Mouse (Mus musculus) MEL (cell line): Measurements from ENCODE around the gene Nrg4. TPM values are rescaled to one million over a fixed set of nuclear protein-coding genes. Genes with fewer than 3 reads are reported as not detected.

ENCODE experiments used
- DNase-seq: peaks from one replicate; pipeline ENCODE4 v3.0.0; 2011; ENCODE audit warnings: low read depth, low spot score
- H3K27ac ChIP-seq: 2 replicates; pipeline ENCODE4 v1.5.1; 2012; ENCODE audit warnings: low read depth, mild to moderate bottlenecking, control low read depth, low read length, moderate library complexity; ENCODE audit not compliant: control insufficient read depth
- H3K27me3 ChIP-seq, 2 experiments: fragments of 150-350 bp in 1 of 2; sonication (generic) in 1 of 2; 2 replicates each; pipeline ENCODE4 v1.6.1; 2012; ENCODE audit warnings: low read length in 2 of 2, mild to moderate bottlenecking in 2 of 2, improper control_type of control experiment in 1 of 2, moderate library complexity in 1 of 2; ENCODE audit not compliant: insufficient read depth in 2 of 2, control insufficient read depth in 1 of 2
- H3K36me3 ChIP-seq, 2 experiments: 2 replicates each; pipeline ENCODE4 v1.6.1; 2012 to 2014; ENCODE audit warnings: low read length in 2 of 2, improper control_type of control experiment in 1 of 2, inconsistent platforms in 1 of 2, mild to moderate bottlenecking in 1 of 2; ENCODE audit not compliant: insufficient read depth in 2 of 2, control insufficient read depth in 1 of 2
- H3K4me1 ChIP-seq, 2 experiments: fragments of 150-350 bp in 1 of 2; sonication (generic) in 1 of 2; 2 replicates each; pipeline ENCODE4 v1.6.1; 2012; ENCODE audit warnings: low read length in 2 of 2, improper control_type of control experiment in 1 of 2, mild to moderate bottlenecking in 1 of 2; ENCODE audit not compliant: insufficient read depth in 2 of 2, control insufficient read depth in 1 of 2
- H3K4me3 ChIP-seq, 2 experiments: fragments of 150-350 bp in 1 of 2; sonication (generic) in 1 of 2; 2 replicates each; pipeline ENCODE4 v1.5.1; 2012; ENCODE audit warnings: low read depth in 2 of 2, low read length in 2 of 2, mild to moderate bottlenecking in 2 of 2, moderate library complexity in 2 of 2, control low read depth in 1 of 2, improper control_type of control experiment in 1 of 2; ENCODE audit not compliant: control insufficient read depth in 1 of 2, insufficient read depth in 1 of 2
- H3K79me2 ChIP-seq: 2 replicates; pipeline ENCODE4 v1.6.1; 2012; ENCODE audit warnings: mild to moderate bottlenecking, low read length, moderate library complexity; ENCODE audit not compliant: control insufficient read depth, poor library complexity, insufficient read depth
- H3K9ac ChIP-seq: 2 replicates; pipeline ENCODE4 v1.6.1; 2012; ENCODE audit warnings: low read depth, mild to moderate bottlenecking, control low read depth, low read length, moderate library complexity; ENCODE audit not compliant: control insufficient read depth, poor library complexity, severe bottlenecking
- H3K9me3 ChIP-seq: fragments of 150-350 bp; sonication (generic); replicated peaks from 2 replicates; pipeline ENCODE4 v1.6.1; 2012; ENCODE audit warnings: mild to moderate bottlenecking, low read length, improper control_type of control experiment, moderate library complexity; ENCODE audit not compliant: insufficient read depth
- BHLHE40 ChIP-seq: IDR thresholded peaks from 2 replicates; pipeline ENCODE4 v1.6.1; 2012; ENCODE audit warnings: low read depth, mild to moderate bottlenecking, inconsistent platforms, low read length, improper control_type of control experiment, borderline replicate concordance
- CHD2 ChIP-seq: IDR thresholded peaks from 2 replicates; pipeline ENCODE4 v1.6.1; 2011; ENCODE audit warnings: low read length, improper control_type of control experiment
- CTCF ChIP-seq, 3 experiments: IDR thresholded peaks in 2 of 3; conservative IDR thresholded peaks in 1 of 3; 2 replicates each; pipeline ENCODE4 v1.5.1; 2011 to 2012; ENCODE audit warnings: low read length in 3 of 3, low read depth in 2 of 3, mild to moderate bottlenecking in 2 of 3, improper control_type of control experiment in 1 of 3, inconsistent platforms in 1 of 3, mixed read lengths in 1 of 3, moderate library complexity in 1 of 3; ENCODE audit not compliant: control insufficient read depth in 1 of 3, insufficient read depth in 1 of 3, poor library complexity in 1 of 3, severe bottlenecking in 1 of 3
- ETS1 ChIP-seq: IDR thresholded peaks from 2 replicates; pipeline ENCODE4 v1.6.1; 2012; ENCODE audit warnings: low read depth, mild to moderate bottlenecking, inconsistent platforms, low read length, improper control_type of control experiment, moderate library complexity
- GABPA ChIP-seq: IDR thresholded peaks from 2 replicates; pipeline ENCODE4 v1.6.1; 2012; ENCODE audit warnings: low read depth, mild to moderate bottlenecking, inconsistent platforms, low read length, improper control_type of control experiment, moderate library complexity
- GATA1 ChIP-seq: IDR thresholded peaks from 2 replicates; pipeline ENCODE4 v1.6.1; 2011; ENCODE audit warnings: low read depth, low read length, improper control_type of control experiment
- MAFK ChIP-seq: IDR thresholded peaks from 2 replicates; pipeline ENCODE4 v1.6.1; 2011; ENCODE audit warnings: low read depth, mild to moderate bottlenecking, low read length, improper control_type of control experiment, borderline replicate concordance
- MYB ChIP-seq: IDR thresholded peaks from 2 replicates; pipeline ENCODE4 v1.6.1; 2011; ENCODE audit warnings: mild to moderate bottlenecking, low read depth, low read length, improper control_type of control experiment
- MYC ChIP-seq: IDR thresholded peaks from 2 replicates; pipeline ENCODE4 v1.6.1; 2011; ENCODE audit warnings: low read depth, mild to moderate bottlenecking, low read length, improper control_type of control experiment, moderate library complexity
- NELFE ChIP-seq: IDR thresholded peaks from 2 replicates; pipeline ENCODE4 v1.6.1; 2011; ENCODE audit warnings: low read depth, low read length, improper control_type of control experiment
- POLR2A ChIP-seq, 2 experiments: IDR thresholded peaks; 2 replicates each; pipeline ENCODE4 v1.6.1; 2011 to 2012; ENCODE audit warnings: low read length in 2 of 2, mild to moderate bottlenecking in 2 of 2, control low read depth in 1 of 2, improper control_type of control experiment in 1 of 2, low read depth in 1 of 2, moderate library complexity in 1 of 2; ENCODE audit not compliant: control insufficient read depth in 1 of 2, insufficient read depth in 1 of 2, poor library complexity in 1 of 2
- POLR2AphosphoS2 ChIP-seq: IDR thresholded peaks from 2 replicates; pipeline ENCODE4 v1.6.1; 2011; ENCODE audit warnings: low read length, improper control_type of control experiment
- TAL1 ChIP-seq: IDR thresholded peaks from 2 replicates; pipeline ENCODE4 v1.6.1; 2012; ENCODE audit warnings: mild to moderate bottlenecking, inconsistent platforms, low read length, moderate library complexity, mixed read lengths
- TBP ChIP-seq: IDR thresholded peaks from 2 replicates; pipeline ENCODE4 v1.8.0; 2011; ENCODE audit warnings: low read depth, low read length, improper control_type of control experiment
- TCF12 ChIP-seq: IDR thresholded peaks from 2 replicates; pipeline ENCODE4 v1.6.1; 2014; ENCODE audit warnings: low read depth, mild to moderate bottlenecking, inconsistent platforms, low read length, improper control_type of control experiment, moderate library complexity
- UBTF ChIP-seq: IDR thresholded peaks from 2 replicates; pipeline ENCODE4 v1.6.1; 2012; ENCODE audit warnings: low read depth, mild to moderate bottlenecking, inconsistent platforms, low read length, improper control_type of control experiment, moderate library complexity, borderline replicate concordance; ENCODE audit not compliant: insufficient read depth
- USF2 ChIP-seq, 2 experiments: IDR thresholded peaks; 2 replicates each; pipeline ENCODE4 v1.6.1; 2011 to 2012; ENCODE audit warnings: improper control_type of control experiment in 2 of 2, low read length in 2 of 2, borderline replicate concordance in 1 of 2, inconsistent platforms in 1 of 2, low read depth in 1 of 2, mild to moderate bottlenecking in 1 of 2; ENCODE audit not compliant: insufficient read depth in 1 of 2
- ZC3H11A ChIP-seq: IDR thresholded peaks from 2 replicates; pipeline ENCODE4 v1.6.1; 2012; ENCODE audit warnings: low read depth, mild to moderate bottlenecking, inconsistent platforms, low read length, improper control_type of control experiment
- ZKSCAN1 ChIP-seq: IDR thresholded peaks from 2 replicates; pipeline ENCODE4 v1.6.1; 2012; ENCODE audit warnings: low read depth, mild to moderate bottlenecking, inconsistent platforms, low read length, improper control_type of control experiment, moderate library complexity
- ZNF384 ChIP-seq: IDR thresholded peaks from 2 replicates; pipeline ENCODE4 v1.6.1; 2012; ENCODE audit warnings: low read depth, mild to moderate bottlenecking, inconsistent platforms, low read length, improper control_type of control experiment
- polyA plus RNA-seq, 2 experiments: library from polyadenylated mRNA; stranded (reverse) in 1 of 2; unstranded in 1 of 2; fragments of >175 nt in 1 of 2; fragments of >200 nt in 1 of 2; gene quantifications; 2 replicates each; pipeline versions ENCODE4 v1.2.1 to v1.2.4; 2012; ENCODE audit warnings: low replicate concordance in 2 of 2, low read depth in 1 of 2; ENCODE audit not compliant: insufficient read length in 2 of 2, insufficient read depth in 1 of 2, missing spikeins in 1 of 2
- total RNA-seq: library from RNA; depleted of rRNA; stranded (reverse); fragments of 300-350 nt; gene quantifications from 2 replicates; pipeline ENCODE4 v1.2.3, GENCODE M21; 2012

The Nrg4 gene
- total and polyA plus RNA-seq, 3 experiments, result 0.08 to 0.67 TPM; not detected in 1

DNA sequence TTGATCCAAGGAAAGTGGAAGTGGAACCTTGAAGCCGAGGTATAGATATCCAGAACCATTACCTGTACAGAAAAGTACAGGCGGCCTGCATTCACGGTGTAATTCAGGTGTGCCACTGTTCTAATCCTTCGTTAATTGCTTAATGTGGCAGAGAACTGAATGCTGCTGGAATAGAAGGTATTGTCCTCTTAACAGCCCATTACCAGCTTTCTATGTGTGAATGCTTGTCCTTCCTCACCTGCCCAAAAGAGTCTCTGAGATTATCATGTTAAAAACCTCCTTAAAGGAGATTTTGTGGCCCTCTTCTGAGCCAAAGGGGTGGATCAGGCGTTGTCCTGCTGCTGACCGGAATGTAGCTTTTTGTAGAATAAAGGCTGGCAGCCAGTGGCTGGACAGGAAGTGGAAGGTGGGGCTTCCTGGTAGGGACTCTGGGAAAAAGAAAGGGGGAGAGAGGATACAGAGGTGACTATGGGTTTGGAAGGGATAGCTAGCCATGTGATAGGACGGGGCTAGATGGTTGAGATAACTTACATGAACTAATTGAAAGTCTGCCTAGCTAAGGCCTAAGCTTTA is 101.4 kb downstream of the Nrg4 start:
- H3K4me1 ChIP-seq, result peaks cover 0 to 10% of the 10 kb centered on the region in 2 experiments; a peak in 2 of 4 replicates
- H3K36me3 ChIP-seq, result peaks cover 0 to 6% of the 10 kb centered on the region in 2 experiments; a peak in 3 of 4 replicates
- no peaks in the 10 kb centered on the region for H3K27me3 ChIP-seq
- H3K4me3 ChIP-seq, result no peak overlapping the region
- no peaks in the 10 kb centered on the region for H3K9me3 ChIP-seq
- DNase-seq, result no peak
- H3K79me2 ChIP-seq, result no peaks in the 10 kb centered on the region
- no peak overlapping the region for H3K9ac ChIP-seq
- H3K27ac ChIP-seq, result no peak overlapping the region
- TF ChIP-seq GATA1 (no peak), MAFK (no peak), NELFE (no peak), POLR2AphosphoS2 (no peak; the same call in 1 of the 2 replicates), MYB (no peak), BHLHE40 (no peak), TAL1 (no peak)

- H3K9me3 ChIP-seq, result no peaks in the 10 kb centered on the region
- DNase-seq, result no peak
- no peaks in the 10 kb centered on the region for H3K4me1 ChIP-seq
- H3K27ac ChIP-seq, result no peak overlapping the region
- H3K4me3 ChIP-seq, result no peak overlapping the region
- no peak for TF ChIP-seq POLR2A (IDR thresholded peaks at IDR 0.05; ENCODE audit: control insufficient read depth in 1 of 2, insufficient read depth in 1 of 2, low read depth in 1 of 2, low read length in 2 of 2, poor library complexity in 1 of 2)
- TF ChIP-seq ZC3H11A, result no peak
- TF ChIP-seq GATA1, result no peak
- no peak for TF ChIP-seq NELFE
- no peak for TF ChIP-seq CHD2
- TF ChIP-seq MYC, result no peak
- TF ChIP-seq TBP, result no peak
- no peak for TF ChIP-seq BHLHE40
- no peak for TF ChIP-seq USF2 (IDR thresholded peaks at IDR 0.05; ENCODE audit: borderline replicate concordance in 1 of 2, insufficient read depth in 1 of 2, low read depth in 1 of 2, low read length in 2 of 2)
- no peak for TF ChIP-seq GABPA
- no peak for TF ChIP-seq POLR2AphosphoS2
- H3K36me3 ChIP-seq, result peaks cover 0 to 25% of the 10 kb centered on the region in 2 experiments; a peak in 2 of 4 replicates
- H3K9ac ChIP-seq, result no peak overlapping the region
- H3K27me3 ChIP-seq, result no peaks in the 10 kb centered on the region
- H3K79me2 ChIP-seq, result no peaks in the 10 kb centered on the region
Observed at GRCm38 (mm10) chr9:55217381-55217780, 109.3 kb downstream of the Nrg4 start.

DNA sequence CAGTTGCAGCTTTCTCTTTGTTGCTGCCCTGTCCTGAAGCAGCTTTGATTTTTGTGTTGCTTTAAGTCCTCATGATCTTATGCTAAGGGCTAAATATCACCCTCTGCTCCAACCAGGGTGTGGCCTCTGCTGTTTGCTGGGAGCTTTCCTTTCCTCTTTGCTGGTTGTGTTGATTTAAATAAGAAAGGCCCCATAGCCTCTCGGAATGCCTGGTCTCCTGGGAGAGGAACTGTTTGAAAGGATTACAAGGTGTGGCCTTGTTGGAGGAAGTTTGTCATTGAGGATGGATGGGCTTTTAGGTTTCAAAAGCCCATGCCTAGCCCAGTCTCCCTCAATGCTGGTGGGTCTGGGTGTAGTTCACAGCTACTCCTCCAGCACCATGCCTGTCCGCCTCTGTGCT is 110.6 kb downstream of the Nrg4 start:
- Histone ChIP-seq H3K36me3 (peaks cover 1 to 25% of the 10 kb centered on the region in 2 experiments; a peak in 3 of 4 replicates), H3K4me1 (peaks cover 0 to 3% of the 10 kb centered on the region in 2 experiments; a peak in 1 of 4 replicates)

More for the DNA sequence above, 110.6 kb downstream of the Nrg4 start:
- H3K27ac ChIP-seq, result no peak overlapping the region
- H3K9ac ChIP-seq, result no peak overlapping the region
- TF ChIP-seq ETS1 (no peak), UBTF (no peak), CTCF (IDR thresholded peaks at IDR 0.05 in 2 of 3, conservative IDR thresholded peaks at IDR 0.05 in 1 of 3; ENCODE audit: control insufficient read depth in 1 of 3, insufficient read depth in 1 of 3, low read depth in 2 of 3, low read length in 3 of 3, poor library complexity in 1 of 3, severe bottlenecking in 1 of 3) (no peak), GABPA (no peak), GATA1 (no peak), ZKSCAN1 (no peak), TCF12 (no peak), ZNF384 (no peak), MYC (no peak)
- H3K4me3 ChIP-seq, result no peak overlapping the region
- H3K9me3 ChIP-seq, result no peaks in the 10 kb centered on the region
- no peaks in the 10 kb centered on the region for H3K27me3 ChIP-seq
- no peaks in the 10 kb centered on the region for H3K79me2 ChIP-seq
- no peak for DNase-seq
